Mouse (Mus musculus): ENCODE measurements around the gene Hmgcs2. TPM values are rescaled to one million over a fixed set of nuclear protein-coding genes. Genes with fewer than 3 reads are reported as not detected.

Hmgcs2 gene
- 1.9 and 2.5 TPM in 2 replicates for polyA plus RNA-seq (2012; ENCODE audit: insufficient read depth, insufficient read length, missing spikeins)

- no peaks in the 10 kb centered on the region for H3K4me1 ChIP-seq (ENCODE audit: control insufficient read depth, insufficient read depth, insufficient read length, low read length)
- H3K27ac ChIP-seq (replicated peaks; ENCODE audit: low read depth, low read length): no peak within 1 kb of the TSS
- no peak within 1 kb of the TSS for H3K4me3 ChIP-seq (ENCODE audit: insufficient read depth, low read depth, low read length)
These were observed at the start of gene Hmgcs2 for GRCm38 (mm10) chr3:98280204-98280932. Gene Hmgcs2, plus strand, starts transcription at chr3:98280435.

GRCm38 (mm10) chr3:98233504-98233903, 46.7 kb upstream of the Hmgcs2 start:
- Histone ChIP-seq H3K27ac (replicated peaks; ENCODE audit: low read depth, low read length) (no peak overlapping the region), H3K4me1 (ENCODE audit: control insufficient read depth, insufficient read depth, insufficient read length, low read length) (no peaks in the 10 kb centered on the region), H3K4me3 (ENCODE audit: insufficient read depth, low read depth, low read length) (no peak overlapping the region)

GRCm38 (mm10) chr3:98236266-98236665, 44.0 kb upstream of the Hmgcs2 start:
- H3K4me1 ChIP-seq (ENCODE audit: control insufficient read depth, insufficient read depth, insufficient read length, low read length): no peaks in the 10 kb centered on the region
- no peak overlapping the region for H3K4me3 ChIP-seq (ENCODE audit: insufficient read depth, low read depth, low read length)
- no peak overlapping the region for H3K27ac ChIP-seq (replicated peaks; ENCODE audit: low read depth, low read length)

- no peak overlapping the region for H3K4me3 ChIP-seq (ENCODE audit: insufficient read depth, low read depth, low read length)
- no peaks in the 10 kb centered on the region for H3K4me1 ChIP-seq (ENCODE audit: control insufficient read depth, insufficient read depth, insufficient read length, low read length)
- no peak overlapping the region for H3K27ac ChIP-seq (replicated peaks; ENCODE audit: low read depth, low read length)
These were observed 43.0 kb upstream of the Hmgcs2 start for GRCm38 (mm10) chr3:98237240-98237639.

- no peak overlapping the region for H3K4me3 ChIP-seq (ENCODE audit: insufficient read depth, low read depth, low read length)
- H3K27ac ChIP-seq (replicated peaks; ENCODE audit: low read depth, low read length): no peak overlapping the region
- H3K4me1 ChIP-seq (ENCODE audit: control insufficient read depth, insufficient read depth, insufficient read length, low read length): no peaks in the 10 kb centered on the region
These were observed 42.1 kb upstream of the Hmgcs2 start for GRCm38 (mm10) chr3:98238150-98238549.

- no peak overlapping the region for H3K4me3 ChIP-seq (ENCODE audit: insufficient read depth, low read depth, low read length)
- 0 out of 2 replicates have a peak, but pooled peaks cover 2% of the 10 kb centered on the region for H3K4me1 ChIP-seq (ENCODE audit: control insufficient read depth, insufficient read depth, insufficient read length, low read length)
- H3K27ac ChIP-seq (replicated peaks; ENCODE audit: low read depth, low read length): no peak overlapping the region
These were observed 38.2 kb upstream of the Hmgcs2 start for GRCm38 (mm10) chr3:98242051-98242450.

GRCm38 (mm10) chr3:98242458-98243037, 37.7 kb upstream of the Hmgcs2 start:
- Histone ChIP-seq H3K27ac (replicated peaks; ENCODE audit: low read depth, low read length) (no peak overlapping the region), H3K4me1 (ENCODE audit: control insufficient read depth, insufficient read depth, insufficient read length, low read length) (0 out of 2 replicates have a peak, but pooled peaks cover 2% of the 10 kb centered on the region), H3K4me3 (ENCODE audit: insufficient read depth, low read depth, low read length) (no peak overlapping the region)

GRCm38 (mm10) chr3:98245892-98246291, 34.3 kb upstream of the Hmgcs2 start:
- Histone ChIP-seq H3K27ac (replicated peaks; ENCODE audit: low read depth, low read length) (no peak overlapping the region), H3K4me3 (ENCODE audit: insufficient read depth, low read depth, low read length) (no peak overlapping the region), H3K4me1 (ENCODE audit: control insufficient read depth, insufficient read depth, insufficient read length, low read length) (0 out of 2 replicates have a peak, but pooled peaks cover 2% of the 10 kb centered on the region)

- Histone ChIP-seq H3K4me3 (ENCODE audit: insufficient read depth, low read depth, low read length) (no peak overlapping the region), H3K4me1 (ENCODE audit: control insufficient read depth, insufficient read depth, insufficient read length, low read length) (0 out of 2 replicates have a peak, but pooled peaks cover 2% of the 10 kb centered on the region), H3K27ac (replicated peaks; ENCODE audit: low read depth, low read length) (no peak overlapping the region)
These were observed 33.1 kb upstream of the Hmgcs2 start for GRCm38 (mm10) chr3:98246985-98247751.

- Histone ChIP-seq H3K27ac (replicated peaks; ENCODE audit: low read depth, low read length) (no peak overlapping the region), H3K4me3 (ENCODE audit: insufficient read depth, low read depth, low read length) (no peak overlapping the region), H3K4me1 (ENCODE audit: control insufficient read depth, insufficient read depth, insufficient read length, low read length) (0 out of 2 replicates have a peak, but pooled peaks cover 2% of the 10 kb centered on the region)
These were observed 30.9 kb upstream of the Hmgcs2 start for GRCm38 (mm10) chr3:98249378-98249777.

GRCm38 (mm10) chr3:98249833-98250448, 30.3 kb upstream of the Hmgcs2 start:
- Histone ChIP-seq H3K4me3 (ENCODE audit: insufficient read depth, low read depth, low read length) (no peak overlapping the region), H3K27ac (replicated peaks; ENCODE audit: low read depth, low read length) (no peak overlapping the region), H3K4me1 (ENCODE audit: control insufficient read depth, insufficient read depth, insufficient read length, low read length) (0 out of 2 replicates have a peak, but pooled peaks cover 2% of the 10 kb centered on the region)

GRCm38 (mm10) chr3:98254059-98254458, 26.2 kb upstream of the Hmgcs2 start:
- Histone ChIP-seq H3K4me1 (ENCODE audit: control insufficient read depth, insufficient read depth, insufficient read length, low read length) (no peaks in the 10 kb centered on the region), H3K4me3 (ENCODE audit: insufficient read depth, low read depth, low read length) (no peak overlapping the region), H3K27ac (replicated peaks; ENCODE audit: low read depth, low read length) (no peak overlapping the region)

- Histone ChIP-seq H3K27ac (replicated peaks; ENCODE audit: low read depth, low read length) (no peak overlapping the region), H3K4me3 (ENCODE audit: insufficient read depth, low read depth, low read length) (no peak overlapping the region), H3K4me1 (ENCODE audit: control insufficient read depth, insufficient read depth, insufficient read length, low read length) (no peaks in the 10 kb centered on the region)
These were observed 25.3 kb upstream of the Hmgcs2 start for GRCm38 (mm10) chr3:98254656-98255583.

- no peak overlapping the region for H3K27ac ChIP-seq (replicated peaks; ENCODE audit: low read depth, low read length)
- H3K4me3 ChIP-seq (ENCODE audit: insufficient read depth, low read depth, low read length): no peak overlapping the region
- no peaks in the 10 kb centered on the region for H3K4me1 ChIP-seq (ENCODE audit: control insufficient read depth, insufficient read depth, insufficient read length, low read length)
These were observed 21.5 kb upstream of the Hmgcs2 start for GRCm38 (mm10) chr3:98258723-98259122.

All from brown adipose tissue, adult 24 weeks (tissue).